Mouse (Mus musculus) heart, postnatal 0 days (tissue): ENCODE measurements around the gene Tbl2. TPM values are rescaled to one million over a fixed set of nuclear protein-coding genes. Genes with fewer than 3 reads are reported as not detected.

Experiments used
- ATAC-seq: fragments of 200-750 bp; cut with Nextera tagmentation; 2 replicates; pipeline ENCODE4 v1.8.0; 2017; ENCODE audit warnings: low read depth, moderate number of reproducible peaks, moderate library complexity; ENCODE audit not compliant: insufficient read depth
- DNase-seq: peaks from one replicate; pipeline ENCODE4 v3.0.0-alpha.2; 2016; ENCODE audit warnings: low spot score
- H3K27ac ChIP-seq: fragments of 300-500 bp; sonication (generic); 2 replicates; pipeline ENCODE4 v1.5.1; 2014; ENCODE audit warnings: low read depth, mild to moderate bottlenecking
- H3K27me3 ChIP-seq: fragments of 300-500 bp; sonication (generic); 2 replicates; pipeline ENCODE4 v1.6.1; 2014; ENCODE audit warnings: low read length, mixed read lengths; ENCODE audit not compliant: control insufficient read depth, insufficient read depth
- H3K36me3 ChIP-seq: fragments of 300-500 bp; sonication (generic); replicated peaks from 2 replicates; pipeline ENCODE4 v1.6.1; 2014; ENCODE audit warnings: low read length, mixed read lengths; ENCODE audit not compliant: control insufficient read depth, insufficient read depth
- H3K4me1 ChIP-seq: fragments of 300-500 bp; sonication (generic); 2 replicates; pipeline ENCODE4 v1.6.1; 2014; ENCODE audit warnings: antibody characterized with exemption; ENCODE audit not compliant: control insufficient read depth, insufficient read depth
- H3K4me2 ChIP-seq: fragments of 300-500 bp; sonication (generic); 2 replicates; pipeline ENCODE4 v1.6.1; 2014; ENCODE audit warnings: low read depth, mild to moderate bottlenecking, low read length, moderate library complexity
- H3K4me3 ChIP-seq: fragments of 300-500 bp; sonication (generic); 2 replicates; pipeline ENCODE4 v1.5.1; 2014; ENCODE audit warnings: low read depth, low read length
- H3K9ac ChIP-seq: fragments of 300-500 bp; sonication (generic); replicated peaks from 2 replicates; pipeline ENCODE4 v1.6.1; 2014; ENCODE audit warnings: low read depth, low read length, mixed read lengths
- H3K9me3 ChIP-seq: fragments of 300-500 bp; sonication (generic); replicated peaks from 2 replicates; pipeline ENCODE4 v1.6.1; 2016; ENCODE audit warnings: low read length; ENCODE audit not compliant: control insufficient read depth
- CTCF ChIP-seq: IDR thresholded peaks from 2 replicates; pipeline ENCODE4 v1.5.1; 2016; ENCODE audit warnings: antibody characterized with exemption, control low read depth, low read depth
- EP300 ChIP-seq: IDR thresholded peaks from 2 replicates; pipeline ENCODE4 v1.6.1; 2016; ENCODE audit warnings: antibody characterized with exemption, low read depth
- WGBS: fragments of 180-500 bp; shearing (Covaris S2); extraction: QIAGEN DNeasy Blood & Tissue Kit; methylation state at CpG from one replicate; pipeline ENCODE4 v1.1.7; 2014; 5-methylcytosine and 5-hydroxymethylcytosine counted together
- polyA plus RNA-seq: library from polyadenylated mRNA; unstranded; fragments of >200 nt; fragmentation: Nextera tagmentation; extraction: Ambion mirVana; gene quantifications from 2 replicates; pipeline ENCODE4 v1.2.1, GENCODE M21; 2015
- total RNA-seq: library from RNA; depleted of rRNA; stranded (reverse); fragments of >200 nt; gene quantifications from 2 replicates; pipeline ENCODE4 v1.2.3, GENCODE M21; 2014; ENCODE audit warnings: low replicate concordance

The Tbl2 gene
- total and polyA plus RNA-seq, 2 experiments from 2014 or later: 11.3 to 30.0 TPM

- Histone ChIP-seq H3K4me1 (peaks cover 9% of the 10 kb centered on the region; the same call in 1 of the 2 replicates), H3K4me2 (peak overlapping the region; percentile 94), H3K9me3 (no peaks in the 10 kb centered on the region), H3K27me3 (no peaks in the 10 kb centered on the region), H3K36me3 (peaks cover 12% of the 10 kb centered on the region; the same call in 1 of the 2 replicates), H3K4me3 (peak overlapping the region; percentile 91), H3K9ac (peak overlapping the region; percentile 60), H3K27ac (peak overlapping the region; percentile 82)
- no peak for TF ChIP-seq CTCF
- TF ChIP-seq EP300: no peak
- whole genome bisulfite sequencing: under 1% methylated on average over 13 of the region's 13 CpGs
- DNase-seq (no peak), ATAC-seq (no peak)
These were observed 773 bp upstream of the Tbl2 start for GRCm38 (mm10) chr5:135148715-135149052.

DNA sequence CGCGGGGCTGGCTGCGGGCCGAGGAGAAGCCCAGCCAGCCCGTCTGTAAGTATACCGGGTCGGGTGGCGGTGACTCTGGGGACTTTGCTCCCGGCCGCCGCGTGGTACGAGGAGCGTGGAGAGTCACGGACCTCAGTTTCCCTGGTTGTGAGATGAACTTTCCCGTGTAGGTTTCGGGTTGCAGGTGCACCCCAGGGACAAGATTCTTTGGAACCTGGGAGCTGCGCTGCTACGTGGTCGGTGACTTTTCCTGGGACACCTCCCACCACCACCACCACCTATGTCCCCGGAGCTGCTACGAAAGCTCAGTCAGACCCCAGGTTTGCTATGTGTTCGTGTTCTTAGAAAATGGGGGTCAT is 342 bp downstream of the Tbl2 start:
- Histone ChIP-seq H3K4me2 (peak overlapping the region; percentile 94), H3K4me3 (peak overlapping the region; percentile 91), H3K27me3 (no peaks in the 10 kb centered on the region), H3K9ac (peak overlapping the region; percentile 76), H3K27ac (peak overlapping the region; percentile 82), H3K4me1 (peaks cover 9% of the 10 kb centered on the region; the same call in 1 of the 2 replicates), H3K36me3 (peaks cover 22% of the 10 kb centered on the region), H3K9me3 (no peaks in the 10 kb centered on the region)
- WGBS: 0% methylated on average over 23 of the region's 23 CpGs
- DNase-seq (no peak), ATAC-seq (no peak)
- TF ChIP-seq EP300 (no peak), CTCF (no peak)

DNA sequence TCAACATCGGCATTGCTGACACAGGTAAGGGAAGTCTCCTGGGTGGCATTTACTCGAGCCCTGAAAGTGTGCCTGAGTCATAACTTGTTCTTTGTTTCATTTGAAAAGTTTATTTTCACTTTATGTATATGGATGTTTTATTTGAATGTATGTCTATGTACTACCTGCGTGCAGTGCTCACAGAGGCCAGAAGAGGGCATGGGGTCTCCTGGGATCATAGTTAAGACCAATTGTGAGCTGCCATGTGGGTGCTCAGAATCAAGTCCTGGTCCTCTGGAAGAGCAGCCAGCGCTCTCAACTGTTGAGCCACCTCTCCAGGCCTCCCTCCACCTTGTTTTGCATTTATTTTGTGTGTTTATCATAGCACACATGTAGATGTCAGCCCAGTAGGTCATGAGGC is 7.0 kb downstream of the Tbl2 start:
- ATAC-seq: no peak
- Histone ChIP-seq H3K27ac (no peak overlapping the region), H3K9ac (no peak overlapping the region), H3K4me1 (no peaks in the 10 kb centered on the region), H3K4me3 (no peak overlapping the region), H3K36me3 (peaks cover 87% of the 10 kb centered on the region), H3K27me3 (no peaks in the 10 kb centered on the region), H3K4me2 (no peak overlapping the region), H3K9me3 (no peaks in the 10 kb centered on the region)
- WGBS: 98% methylated on average over 4 of the region's 4 CpGs
- TF ChIP-seq CTCF: no peak
- no peak for TF ChIP-seq EP300
- DNase-seq: no peak

DNA sequence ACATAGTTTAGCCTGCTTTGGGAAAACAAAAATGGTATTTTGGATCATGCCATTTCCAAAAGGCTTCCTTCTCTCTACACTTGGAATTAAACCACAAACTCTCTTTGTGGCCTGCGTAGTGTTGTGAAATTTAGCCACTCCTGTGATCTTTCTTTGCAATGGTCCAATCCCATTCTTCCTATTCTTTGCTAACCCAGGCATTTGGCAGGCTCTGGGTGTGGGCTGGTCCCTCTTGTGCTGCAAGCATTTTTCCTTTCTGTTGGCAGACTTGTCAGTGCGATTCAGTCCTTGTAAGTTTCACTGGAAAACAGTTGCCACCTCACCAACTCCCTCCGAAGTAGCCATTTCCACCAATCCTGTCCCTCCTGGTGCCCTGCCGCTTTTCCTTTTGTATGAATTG is 11.8 kb downstream of the Tbl2 start:
- TF ChIP-seq CTCF (no peak), EP300 (no peak)
- Histone ChIP-seq H3K27ac (no peak overlapping the region), H3K9me3 (no peaks in the 10 kb centered on the region), H3K27me3 (no peaks in the 10 kb centered on the region), H3K36me3 (peaks cover 65% of the 10 kb centered on the region), H3K4me3 (no peak overlapping the region), H3K4me2 (no peak overlapping the region), H3K4me1 (no peaks in the 10 kb centered on the region), H3K9ac (no peak overlapping the region)
- ATAC-seq (no peak), DNase-seq (no peak)
- 90% methylated on average over 4 of the region's 4 CpGs for WGBS

DNA sequence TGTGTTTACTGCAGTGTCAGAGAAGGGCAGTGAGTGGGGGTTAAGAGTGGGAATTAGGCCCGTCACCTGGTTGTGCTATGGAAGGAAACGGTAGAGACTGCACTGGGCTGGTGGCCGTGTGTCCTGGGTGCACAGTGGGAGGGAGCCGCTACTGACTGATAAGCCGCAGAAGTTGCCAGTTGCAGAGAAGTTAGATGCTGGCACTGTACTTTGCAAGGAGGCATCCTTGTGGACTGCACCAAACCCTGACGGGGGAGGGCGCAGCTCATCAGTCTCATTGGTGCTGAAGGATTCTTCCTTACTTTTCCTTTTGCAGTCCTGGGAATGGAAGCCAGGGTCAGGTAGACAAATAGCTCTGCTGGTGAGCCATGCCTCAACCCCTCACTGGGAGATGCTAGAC is 12.2 kb downstream of the Tbl2 start:
- H3K27ac ChIP-seq: no peak overlapping the region
- 73% methylated on average over 7 of the region's 7 CpGs for WGBS
- TF ChIP-seq CTCF: no peak
- no peak for TF ChIP-seq EP300
- no peak overlapping the region for H3K4me3 ChIP-seq
- no peak for ATAC-seq
- DNase-seq: no peak
- H3K4me2 ChIP-seq: no peak overlapping the region
- H3K4me1 ChIP-seq: no peaks in the 10 kb centered on the region
- no peaks in the 10 kb centered on the region for H3K27me3 ChIP-seq
- no peak overlapping the region for H3K9ac ChIP-seq
- H3K9me3 ChIP-seq: no peaks in the 10 kb centered on the region
- peaks cover 61% of the 10 kb centered on the region for H3K36me3 ChIP-seq

DNA sequence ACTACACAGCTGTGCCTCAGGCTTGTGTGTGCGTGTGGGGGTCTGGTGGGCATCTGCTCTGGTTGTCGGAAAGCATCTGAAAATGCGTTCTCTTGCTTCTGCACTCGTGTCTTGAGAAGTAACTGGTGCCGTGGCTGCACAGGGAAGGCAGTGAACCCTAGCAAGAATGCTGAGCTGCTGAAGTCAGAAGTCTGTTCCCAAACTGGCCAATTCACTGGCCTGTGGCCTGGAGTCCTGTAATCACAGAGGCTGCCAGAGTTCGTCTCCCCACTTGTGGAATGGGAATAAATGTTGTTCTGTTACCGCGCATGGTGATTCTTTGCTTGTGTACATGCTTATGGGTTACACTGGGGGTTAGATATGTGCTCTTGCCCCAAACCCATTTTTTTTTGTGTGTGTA is 12.9 kb downstream of the Tbl2 start:
- WGBS: 93% methylated on average over 8 of the region's 8 CpGs
- no peaks in the 10 kb centered on the region for H3K4me1 ChIP-seq
- DNase-seq (no peak), ATAC-seq (no peak)
- no peak overlapping the region for H3K27ac ChIP-seq
- no peak overlapping the region for H3K4me2 ChIP-seq
- no peak overlapping the region for H3K4me3 ChIP-seq
- H3K27me3 ChIP-seq: no peaks in the 10 kb centered on the region
- no peak overlapping the region for H3K9ac ChIP-seq
- peaks cover 54% of the 10 kb centered on the region for H3K36me3 ChIP-seq
- H3K9me3 ChIP-seq: no peaks in the 10 kb centered on the region
- TF ChIP-seq CTCF (no peak), EP300 (no peak)
